Mouse (Mus musculus): ENCODE measurements around the gene Il17re. TPM values are rescaled to one million over a fixed set of nuclear protein-coding genes. Genes with fewer than 3 reads are reported as not detected.

Il17re gene
- polyA plus RNA-seq, 1 experiment from 2014 or later, result 6.5 TPM

DNA sequence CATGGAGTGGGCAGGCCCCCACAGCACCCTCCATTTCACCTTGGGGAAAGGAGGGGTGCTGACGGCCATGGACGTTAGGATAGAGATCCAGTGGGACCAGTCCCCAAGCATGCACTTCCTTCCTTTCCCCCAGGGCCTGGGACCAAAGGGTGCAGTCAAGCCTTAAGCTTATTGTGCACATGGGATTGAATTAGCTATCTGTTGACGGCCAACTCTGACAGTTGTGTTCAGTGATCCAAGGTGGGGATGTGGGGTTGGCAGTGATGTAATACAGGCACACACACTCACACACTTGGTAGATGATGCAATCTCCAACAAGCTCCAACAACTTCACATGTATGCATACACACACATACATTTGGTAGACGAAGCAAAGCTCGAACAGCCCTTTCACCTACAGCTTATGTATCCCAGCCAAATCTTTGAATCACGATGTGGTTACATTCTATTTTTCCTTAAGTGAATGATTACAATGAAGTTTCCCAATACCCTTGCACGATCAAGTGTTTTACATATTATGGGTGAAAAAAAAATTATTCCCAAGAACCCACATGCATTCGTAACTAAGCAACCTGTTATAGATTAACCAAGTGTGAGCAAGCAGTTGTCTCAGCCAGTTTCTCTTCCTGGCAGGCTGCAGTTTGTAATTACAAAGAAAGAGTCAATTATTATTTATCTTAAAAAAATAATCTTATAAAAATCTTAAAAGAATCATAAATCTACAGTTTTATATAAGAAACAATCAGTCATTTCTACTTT lies 13.9 kb upstream of the Il17re start:
- no peaks in the 10 kb centered on the region for H3K27me3 ChIP-seq
- WGBS, result 88% methylated on average over 8 of the region's 8 CpGs
- no peaks in the 10 kb centered on the region for H3K9me3 ChIP-seq
- ATAC-seq (ENCODE audit: low FRiP score, low read depth), result no peak
- H3K27ac ChIP-seq, result no peak overlapping the region
- peaks cover 36% of the 10 kb centered on the region for H3K36me3 ChIP-seq
- H3K4me2 ChIP-seq (replicated peaks), result no peak overlapping the region
- no peak overlapping the region for H3K4me3 ChIP-seq
- peaks cover 8% of the 10 kb centered on the region for H3K4me1 ChIP-seq
- no peak overlapping the region for H3K9ac ChIP-seq

DNA sequence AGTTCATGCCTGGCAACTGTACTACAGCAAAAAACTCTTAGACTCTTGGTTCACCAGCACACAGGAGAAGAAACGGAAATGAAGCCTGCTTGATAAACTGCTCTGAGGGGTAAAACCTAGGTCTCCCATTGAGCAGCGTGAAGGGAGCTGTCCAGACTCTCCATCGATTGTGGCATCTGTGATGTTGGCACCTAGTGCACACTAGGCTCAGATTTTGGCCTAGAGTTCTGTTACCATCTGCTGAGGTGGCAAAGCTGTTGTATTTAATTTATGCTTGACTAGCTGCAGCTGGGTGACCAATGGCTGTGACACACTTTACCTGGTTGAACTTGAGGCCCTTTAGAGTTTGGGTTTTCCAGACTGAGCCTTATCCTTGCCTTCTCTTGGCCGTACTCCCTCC lies 10.6 kb upstream of the Il17re start:
- no peak for ATAC-seq (ENCODE audit: low FRiP score, low read depth)
- H3K27ac ChIP-seq, result no peak overlapping the region
- H3K36me3 ChIP-seq, result peaks cover 36% of the 10 kb centered on the region
- H3K27me3 ChIP-seq, result no peaks in the 10 kb centered on the region
- WGBS, result 94% methylated on average over 4 of the region's 4 CpGs
- H3K4me3 ChIP-seq, result no peak overlapping the region
- no peak overlapping the region for H3K4me2 ChIP-seq (replicated peaks)
- peaks cover 13% of the 10 kb centered on the region for H3K4me1 ChIP-seq
- H3K9me3 ChIP-seq, result no peaks in the 10 kb centered on the region
- no peak overlapping the region for H3K9ac ChIP-seq

DNA sequence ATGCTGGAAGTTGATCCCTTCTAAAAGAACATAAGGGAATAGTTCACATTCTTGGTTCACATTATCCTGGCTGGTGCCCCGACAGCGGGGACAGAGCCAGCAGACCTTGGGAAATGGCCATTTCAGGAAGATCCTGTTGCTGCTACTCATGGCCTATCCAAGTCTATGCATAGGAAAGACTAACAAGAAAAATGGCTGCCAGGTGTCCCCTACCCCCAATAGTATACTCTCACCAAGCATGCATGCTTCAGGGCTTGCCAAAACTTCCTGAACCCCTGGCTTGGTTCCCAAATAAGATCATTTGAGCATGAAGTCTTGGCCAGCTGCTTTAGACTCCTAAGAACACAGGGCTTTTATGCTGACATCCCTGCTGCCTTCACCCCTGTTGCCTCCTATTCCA lies 6.4 kb upstream of the Il17re start:
- Histone ChIP-seq H3K4me1 (0 out of 2 replicates have a peak, but pooled peaks cover 5% of the 10 kb centered on the region), H3K9me3 (no peaks in the 10 kb centered on the region), H3K4me3 (no peak overlapping the region), H3K27ac (no peak overlapping the region), H3K4me2 (replicated peaks) (no peak overlapping the region), H3K27me3 (no peaks in the 10 kb centered on the region), H3K36me3 (peaks cover 23% of the 10 kb centered on the region), H3K9ac (no peak overlapping the region)
- ATAC-seq (ENCODE audit: low FRiP score, low read depth), result peak; percentile 61; the same call in 1 of the 2 replicates
- WGBS, result 83% methylated on average over 2 of the region's 2 CpGs

DNA sequence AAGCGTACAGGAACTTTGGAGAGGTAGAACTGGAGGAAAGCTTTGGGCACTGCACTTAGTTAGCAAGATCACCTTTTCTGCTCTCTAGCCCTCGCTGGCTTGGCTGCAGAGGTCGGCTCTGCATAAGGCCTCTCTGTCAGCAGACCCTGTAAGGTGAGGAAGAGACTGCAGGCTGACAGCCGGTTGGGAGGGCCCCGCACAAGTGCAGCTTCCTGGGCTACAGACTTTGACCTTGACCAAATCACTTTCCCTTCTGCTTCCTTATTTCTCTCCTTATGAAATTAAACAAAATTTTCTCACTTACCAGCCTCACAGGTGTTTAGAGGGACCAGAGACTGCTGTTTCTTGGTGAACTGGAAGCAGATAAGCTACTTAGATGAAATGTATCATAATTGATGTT lies 3.3 kb upstream of the Il17re start:
- Histone ChIP-seq H3K4me1 (0 out of 2 replicates have a peak, but pooled peaks cover 5% of the 10 kb centered on the region), H3K36me3 (no peaks in the 10 kb centered on the region), H3K4me3 (no peak overlapping the region), H3K27me3 (no peaks in the 10 kb centered on the region), H3K9ac (no peak overlapping the region), H3K27ac (no peak overlapping the region), H3K9me3 (no peaks in the 10 kb centered on the region), H3K4me2 (replicated peaks) (no peak overlapping the region)
- ATAC-seq (ENCODE audit: low FRiP score, low read depth), result no peak
- 66% methylated on average over 5 of the region's 5 CpGs for WGBS

DNA sequence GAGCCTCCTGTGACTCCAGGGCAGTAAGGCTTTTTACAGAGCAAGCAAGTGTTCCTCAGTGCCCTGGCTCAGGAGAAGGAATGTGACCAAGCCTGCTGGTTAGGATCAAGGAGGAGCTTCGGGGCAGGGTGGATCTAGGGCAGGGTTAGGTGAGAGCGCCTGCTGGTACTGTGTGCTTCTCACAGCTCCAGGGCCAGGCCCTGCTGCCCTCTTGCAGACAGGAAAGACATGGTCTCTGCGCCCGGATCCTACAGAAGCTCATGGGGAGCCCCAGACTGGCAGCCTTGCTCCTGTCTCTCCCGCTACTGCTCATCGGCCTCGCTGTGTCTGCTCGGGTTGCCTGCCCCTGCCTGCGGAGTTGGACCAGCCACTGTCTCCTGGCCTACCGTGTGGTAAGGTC lies 351 bp downstream of the Il17re start:
- H3K4me3 ChIP-seq, result no peak overlapping the region
- H3K9me3 ChIP-seq, result no peaks in the 10 kb centered on the region
- no peak overlapping the region for H3K27ac ChIP-seq
- H3K4me2 ChIP-seq (replicated peaks), result peak overlapping the region; percentile 26
- H3K4me1 ChIP-seq, result no peaks in the 10 kb centered on the region
- H3K9ac ChIP-seq, result 0 out of 2 replicates have a peak overlapping the region, but pooled peaks have one; percentile 35
- no peaks in the 10 kb centered on the region for H3K36me3 ChIP-seq
- H3K27me3 ChIP-seq, result no peaks in the 10 kb centered on the region
- 47% methylated on average over 10 of the region's 10 CpGs for WGBS
- ATAC-seq (ENCODE audit: low FRiP score, low read depth), result no peak

DNA sequence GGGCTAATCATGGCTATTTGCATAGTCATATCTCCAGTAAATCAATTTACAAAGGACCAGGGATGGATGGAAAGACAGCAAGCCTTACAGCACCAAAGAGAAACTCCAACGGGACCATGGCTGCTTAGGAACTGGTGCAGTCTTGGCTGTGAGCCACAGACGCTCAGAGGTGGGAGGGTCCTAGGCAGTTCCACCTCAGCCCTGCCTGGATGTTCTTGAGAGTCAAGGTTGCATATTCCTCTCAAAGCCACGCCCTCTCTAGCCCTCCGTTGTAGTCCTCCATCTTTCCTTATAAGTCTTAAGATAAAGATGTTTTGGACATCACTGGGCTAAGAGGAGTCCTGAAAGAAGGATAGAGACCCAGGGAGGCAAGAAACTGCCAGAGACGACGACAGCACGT lies 5.8 kb downstream of the Il17re start:
- Histone ChIP-seq H3K4me1 (peaks cover 5% of the 10 kb centered on the region), H3K9me3 (no peaks in the 10 kb centered on the region), H3K4me2 (replicated peaks) (no peak overlapping the region), H3K36me3 (no peaks in the 10 kb centered on the region), H3K27me3 (peaks cover 17% of the 10 kb centered on the region; the same call in 1 of the 2 replicates), H3K9ac (no peak overlapping the region), H3K27ac (no peak overlapping the region), H3K4me3 (no peak overlapping the region)
- 67% methylated on average over 7 of the region's 7 CpGs for WGBS
- ATAC-seq (ENCODE audit: low FRiP score, low read depth), result no peak

DNA sequence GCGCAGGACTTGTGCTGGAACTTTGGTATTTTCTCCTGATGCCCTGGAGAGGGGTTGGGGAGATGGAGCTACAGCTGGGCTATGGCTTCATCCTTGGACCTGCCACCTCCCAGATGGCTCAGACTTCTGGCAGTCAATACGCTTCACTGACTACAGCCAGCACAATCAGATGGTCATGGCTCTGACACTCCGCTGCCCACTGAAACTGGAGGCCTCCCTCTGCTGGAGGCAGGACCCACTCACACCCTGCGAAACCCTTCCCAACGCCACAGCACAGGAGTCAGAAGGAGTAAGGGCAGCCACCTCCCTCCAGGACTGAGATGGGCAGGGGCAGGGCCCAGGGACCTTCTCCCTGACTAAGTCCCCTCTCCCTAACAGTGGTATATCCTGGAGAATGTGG lies 7.3 kb downstream of the Il17re start:
- no peak overlapping the region for H3K9ac ChIP-seq
- WGBS, result 64% methylated on average over 5 of the region's 5 CpGs
- no peak overlapping the region for H3K4me2 ChIP-seq (replicated peaks)
- H3K4me3 ChIP-seq, result no peak overlapping the region
- ATAC-seq (ENCODE audit: low FRiP score, low read depth), result no peak
- H3K9me3 ChIP-seq, result no peaks in the 10 kb centered on the region
- peaks cover 13% of the 10 kb centered on the region for H3K4me1 ChIP-seq
- no peaks in the 10 kb centered on the region for H3K36me3 ChIP-seq
- no peak overlapping the region for H3K27ac ChIP-seq
- H3K27me3 ChIP-seq, result peaks cover 32% of the 10 kb centered on the region

DNA sequence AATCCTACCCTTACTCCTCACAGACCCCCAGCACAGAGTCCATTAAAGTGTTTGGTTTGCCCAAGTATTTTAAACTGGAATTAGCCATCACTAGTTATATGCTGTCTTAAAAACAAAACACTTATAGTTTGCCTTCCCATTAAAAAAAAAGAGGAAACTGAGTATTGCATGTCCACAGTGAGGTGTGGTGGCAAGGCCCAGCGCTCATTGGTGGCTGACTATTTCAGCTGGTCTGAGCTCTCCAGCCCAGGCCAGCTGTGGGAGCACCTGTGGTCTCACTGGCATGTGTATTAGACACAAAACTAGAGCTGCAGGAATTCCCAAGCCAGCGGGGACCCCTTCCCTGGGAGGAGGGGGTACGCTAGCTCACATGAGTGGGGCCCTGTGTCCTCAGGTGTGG lies 10.2 kb downstream of the Il17re start:
- 58% methylated on average over 3 of the region's 3 CpGs for WGBS
- peak overlapping the region; percentile 72 for H3K4me2 ChIP-seq (replicated peaks)
- H3K27me3 ChIP-seq, result peaks cover 52% of the 10 kb centered on the region
- H3K27ac ChIP-seq, result no peak overlapping the region
- H3K4me1 ChIP-seq, result peaks cover 30% of the 10 kb centered on the region
- no peak overlapping the region for H3K4me3 ChIP-seq
- no peaks in the 10 kb centered on the region for H3K9me3 ChIP-seq
- no peak for ATAC-seq (ENCODE audit: low FRiP score, low read depth)
- H3K9ac ChIP-seq, result no peak overlapping the region
- no peaks in the 10 kb centered on the region for H3K36me3 ChIP-seq

DNA sequence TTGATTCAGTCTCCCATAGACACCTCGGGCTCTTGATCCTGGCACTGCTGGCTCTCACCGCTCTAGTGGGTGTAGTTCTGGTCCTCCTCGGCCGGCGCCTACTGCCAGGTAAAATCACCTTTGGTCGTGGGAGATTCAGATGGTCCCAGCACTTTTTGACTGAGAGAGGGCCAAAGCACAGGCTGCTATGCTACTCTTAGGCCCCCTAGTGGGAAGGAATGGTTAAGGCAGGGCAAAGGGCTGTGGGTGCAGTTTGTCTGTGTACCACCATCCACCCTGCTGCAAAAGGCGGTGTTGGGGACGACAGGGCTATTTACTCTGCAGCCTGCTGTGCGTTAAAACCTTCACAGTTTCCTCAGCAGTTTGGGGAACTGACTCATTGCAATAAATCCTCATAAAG lies 10.7 kb downstream of the Il17re start:
- Histone ChIP-seq H3K4me3 (peak overlapping the region; percentile 46), H3K27me3 (peaks cover 52% of the 10 kb centered on the region), H3K9me3 (no peaks in the 10 kb centered on the region), H3K27ac (no peak overlapping the region), H3K9ac (peak overlapping the region; percentile 60), H3K4me1 (peaks cover 30% of the 10 kb centered on the region), H3K4me2 (replicated peaks) (peak overlapping the region; percentile 72), H3K36me3 (no peaks in the 10 kb centered on the region)
- 7% methylated on average over 9 of the region's 9 CpGs for WGBS
- peak; percentile 71; the same call in 1 of the 2 replicates for ATAC-seq (ENCODE audit: low FRiP score, low read depth)

DNA sequence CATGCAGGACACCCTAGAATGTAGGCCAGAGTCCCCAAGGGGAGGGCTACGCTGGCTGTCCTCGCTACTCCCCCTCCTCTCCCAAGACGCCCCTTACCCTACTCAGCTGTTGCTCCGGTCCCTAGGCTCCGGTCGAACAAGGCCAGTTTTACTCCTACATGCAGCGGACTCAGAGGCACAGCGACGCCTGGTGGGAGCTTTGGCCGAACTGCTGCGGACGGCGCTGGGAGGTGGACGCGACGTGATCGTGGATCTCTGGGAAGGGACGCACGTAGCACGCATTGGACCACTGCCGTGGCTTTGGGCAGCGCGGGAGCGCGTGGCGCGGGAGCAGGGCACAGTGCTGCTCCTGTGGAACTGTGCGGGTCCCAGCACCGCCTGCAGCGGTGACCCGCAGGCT lies 11.1 kb downstream of the Il17re start:
- H3K4me3 ChIP-seq, result peak overlapping the region; percentile 46
- 2% methylated on average over 30 of the region's 31 CpGs for WGBS
- no peaks in the 10 kb centered on the region for H3K36me3 ChIP-seq
- H3K4me2 ChIP-seq (replicated peaks), result peak overlapping the region; percentile 72
- ATAC-seq (ENCODE audit: low FRiP score, low read depth), result peak; percentile 68
- peaks cover 30% of the 10 kb centered on the region for H3K4me1 ChIP-seq
- H3K9me3 ChIP-seq, result no peaks in the 10 kb centered on the region
- H3K27ac ChIP-seq, result no peak overlapping the region; the same call in 1 of the 2 replicates
- H3K9ac ChIP-seq, result peak overlapping the region; percentile 60
- H3K27me3 ChIP-seq, result peaks cover 52% of the 10 kb centered on the region

DNA sequence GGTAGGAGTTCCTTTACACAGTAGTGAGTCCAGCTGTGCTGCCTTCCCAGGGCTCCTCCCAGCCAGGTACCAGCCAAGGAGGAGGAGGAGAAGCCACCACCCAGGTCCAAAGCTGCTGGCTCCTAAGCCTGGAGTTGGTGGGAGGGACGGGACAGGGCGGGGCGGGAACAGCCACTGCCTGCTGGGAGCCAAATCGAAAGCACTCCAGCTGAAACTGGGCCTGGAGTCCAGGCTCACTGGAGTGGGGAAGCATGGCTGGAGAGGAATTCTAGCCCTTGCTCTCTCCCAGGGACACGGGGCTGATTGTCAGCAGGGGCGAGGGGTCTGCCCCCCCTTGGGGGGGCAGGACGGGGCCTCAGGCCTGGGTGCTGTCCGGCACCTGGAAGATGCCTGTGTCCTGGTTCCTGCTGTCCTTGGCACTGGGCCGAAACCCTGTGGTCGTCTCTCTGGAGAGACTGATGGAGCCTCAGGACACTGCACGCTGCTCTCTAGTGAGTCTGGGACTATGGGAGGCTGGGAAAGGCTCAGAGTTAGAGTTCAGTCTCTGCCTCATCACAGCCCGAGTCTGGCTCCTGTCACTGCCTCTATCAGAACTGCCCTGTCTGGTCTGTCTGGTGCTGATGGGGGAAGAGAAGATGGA lies 13.1 kb downstream of the Il17re start, which contains the start of gene Il17rc:
Gene Il17rc (plus strand): TSS at position 131 of the 640 bp plus-strand sequence.
- Histone ChIP-seq H3K9ac (peak within 1 kb of the TSS; percentile 55), H3K36me3 (no peaks in the 10 kb centered on the region), H3K4me3 (peak within 1 kb of the TSS; percentile 26), H3K4me1 (peaks cover 30% of the 10 kb centered on the region), H3K27me3 (peaks cover 46% of the 10 kb centered on the region), H3K4me2 (replicated peaks) (peak within 1 kb of the TSS; percentile 52), H3K27ac (no peak within 1 kb of the TSS), H3K9me3 (no peaks in the 10 kb centered on the region)
- WGBS, result 20% methylated on average over 12 of the region's 12 CpGs
- no peak for ATAC-seq (ENCODE audit: low FRiP score, low read depth)

DNA sequence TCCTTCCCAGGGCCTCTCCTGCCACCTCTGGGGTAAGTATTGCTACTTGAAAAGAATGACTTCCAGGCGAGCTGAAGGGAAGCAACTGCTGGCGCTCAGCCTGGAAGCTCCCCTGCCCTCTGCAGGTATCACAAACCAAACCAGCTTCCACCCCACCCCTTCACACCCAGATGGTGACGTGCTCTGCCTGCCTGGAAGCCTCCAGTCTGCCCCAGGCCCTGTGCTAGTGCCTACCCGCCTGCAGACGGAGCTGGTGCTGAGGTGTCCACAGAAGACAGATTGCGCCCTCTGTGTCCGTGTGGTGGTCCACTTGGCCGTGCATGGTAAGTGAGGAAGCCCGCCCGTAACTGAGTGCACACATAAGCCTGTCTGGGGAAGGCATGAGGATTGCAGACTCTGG lies 13.8 kb downstream of the Il17re start:
- no peak for ATAC-seq (ENCODE audit: low FRiP score, low read depth)
- 51% methylated on average over 10 of the region's 10 CpGs for WGBS
- H3K36me3 ChIP-seq, result no peaks in the 10 kb centered on the region
- peak overlapping the region; percentile 52 for H3K4me2 ChIP-seq (replicated peaks)
- H3K9ac ChIP-seq, result no peak overlapping the region; the same call in 1 of the 2 replicates
- H3K27ac ChIP-seq, result no peak overlapping the region
- no peaks in the 10 kb centered on the region for H3K9me3 ChIP-seq
- H3K4me1 ChIP-seq, result peaks cover 30% of the 10 kb centered on the region
- H3K4me3 ChIP-seq, result no peak overlapping the region
- H3K27me3 ChIP-seq, result peaks cover 49% of the 10 kb centered on the region
